Mouse (Mus musculus): Measurements from ENCODE around the gene Ccdc33.

The Ccdc33 gene

DNA sequence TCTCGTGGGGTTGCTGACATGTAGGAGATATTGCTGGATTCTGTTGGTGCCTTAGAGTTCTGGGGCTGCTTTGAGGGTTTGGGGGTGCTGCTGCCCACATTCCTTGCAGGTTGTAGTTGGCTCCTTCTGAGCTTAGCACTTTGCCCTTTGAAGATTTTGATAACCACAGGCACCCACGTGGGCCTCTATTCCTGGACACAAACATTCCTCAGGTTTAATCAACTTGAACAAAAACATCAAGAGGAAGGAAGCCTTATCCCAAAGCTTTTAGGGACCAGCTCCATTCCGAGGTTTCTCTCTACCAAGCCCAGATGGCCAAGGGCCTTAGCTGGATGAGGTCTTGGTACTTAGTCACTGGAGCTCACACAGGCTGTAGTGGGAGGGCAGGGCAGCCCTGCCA is 12.3 kb upstream of the Ccdc33 start:
- DNase-seq (ENCODE audit: extremely low read depth, low read depth) = no peak

DNA sequence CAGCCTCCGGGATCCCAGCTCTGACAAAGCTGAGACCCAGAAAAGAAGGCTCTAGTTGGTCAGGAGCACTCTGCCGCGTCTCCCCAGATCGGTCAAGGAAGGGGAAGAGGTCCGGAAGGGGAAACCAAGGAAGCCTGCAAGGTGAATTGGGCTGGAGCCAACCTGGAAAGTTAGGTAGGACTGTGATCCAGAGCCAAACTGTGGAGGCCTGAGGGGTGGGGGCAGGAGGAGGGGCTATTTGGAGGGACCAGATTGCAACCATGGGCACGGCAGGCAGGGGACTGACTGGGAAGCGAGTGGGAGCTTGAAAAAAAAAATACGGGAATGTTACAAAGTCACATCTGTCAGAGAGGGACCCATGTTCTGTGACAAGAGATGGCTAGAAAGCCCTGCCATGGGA is 10.9 kb upstream of the Ccdc33 start:
- no peak for DNase-seq (ENCODE audit: extremely low read depth, low read depth)

DNA sequence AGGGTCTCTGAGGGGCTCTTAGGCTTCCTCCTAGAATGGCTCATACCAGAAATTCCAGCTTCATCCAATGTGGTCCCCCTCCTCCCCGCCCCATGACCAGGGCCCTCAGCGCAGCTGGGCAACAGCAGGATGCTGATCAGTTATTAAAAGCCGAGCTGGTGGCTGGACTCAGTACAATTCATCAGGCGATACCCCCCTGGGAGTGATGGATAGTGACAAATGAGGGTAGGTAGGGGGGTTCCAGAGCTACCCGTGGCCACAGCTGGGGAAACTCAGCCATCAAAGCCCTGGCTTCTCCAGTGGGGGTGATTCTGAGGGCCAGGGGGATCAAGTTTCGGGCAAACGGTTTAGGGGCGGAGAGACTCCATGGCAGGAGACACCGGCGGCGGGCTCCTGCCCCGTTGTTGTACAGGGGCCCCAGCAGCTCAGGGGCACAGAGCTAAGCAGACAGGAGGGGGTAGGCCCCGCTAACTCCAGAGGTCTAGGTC is 10.3 kb upstream of the Ccdc33 start:
- no peak for DNase-seq (ENCODE audit: extremely low read depth, low read depth)

DNA sequence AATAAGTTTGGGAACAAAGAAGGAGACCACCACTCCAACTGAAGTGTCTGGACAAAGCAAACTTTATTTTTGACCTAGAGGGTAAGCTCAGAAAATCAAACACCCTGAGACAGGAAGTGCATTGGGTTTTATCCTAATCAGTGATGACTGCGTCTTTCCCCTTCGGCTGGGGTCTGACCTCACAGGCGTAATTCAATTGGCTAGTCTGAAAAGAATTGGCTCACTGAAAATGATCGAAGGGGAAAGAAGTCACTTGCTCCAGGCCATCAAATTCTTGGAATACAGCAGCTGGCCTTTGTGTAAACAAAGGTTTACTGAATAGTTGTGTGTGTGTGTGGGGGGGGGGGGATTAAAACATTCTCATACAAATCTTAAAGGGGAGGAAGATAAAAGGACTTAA is 7.2 kb upstream of the Ccdc33 start:
- DNase-seq (ENCODE audit: extremely low read depth, low read depth) = no peak

DNA sequence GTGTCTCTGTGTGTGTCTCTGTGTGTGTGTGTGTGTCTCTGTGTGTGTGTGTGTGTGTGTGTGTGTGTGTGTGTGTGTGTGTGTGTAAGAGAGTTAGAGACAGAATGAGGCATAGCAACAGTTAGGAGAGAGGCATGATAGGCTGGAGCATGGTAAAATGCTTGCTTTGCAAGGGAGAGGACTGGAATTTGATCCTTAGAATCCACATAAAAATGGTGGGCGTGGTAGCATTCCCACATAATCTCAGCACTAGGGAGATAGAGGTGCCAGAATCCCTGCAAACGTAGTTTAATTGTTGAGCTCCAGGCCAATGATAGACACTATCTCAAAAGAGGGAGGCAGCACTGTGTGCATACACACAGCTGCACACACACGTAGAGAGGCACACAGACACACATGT is 6.5 kb upstream of the Ccdc33 start:
- DNase-seq (ENCODE audit: extremely low read depth, low read depth) = no peak

- DNase-seq (ENCODE audit: extremely low read depth, low read depth) = no peak
Measured at GRCm38 (mm10) chr9:58116024-58116651, 2.5 kb downstream of the Ccdc33 start.

DNA sequence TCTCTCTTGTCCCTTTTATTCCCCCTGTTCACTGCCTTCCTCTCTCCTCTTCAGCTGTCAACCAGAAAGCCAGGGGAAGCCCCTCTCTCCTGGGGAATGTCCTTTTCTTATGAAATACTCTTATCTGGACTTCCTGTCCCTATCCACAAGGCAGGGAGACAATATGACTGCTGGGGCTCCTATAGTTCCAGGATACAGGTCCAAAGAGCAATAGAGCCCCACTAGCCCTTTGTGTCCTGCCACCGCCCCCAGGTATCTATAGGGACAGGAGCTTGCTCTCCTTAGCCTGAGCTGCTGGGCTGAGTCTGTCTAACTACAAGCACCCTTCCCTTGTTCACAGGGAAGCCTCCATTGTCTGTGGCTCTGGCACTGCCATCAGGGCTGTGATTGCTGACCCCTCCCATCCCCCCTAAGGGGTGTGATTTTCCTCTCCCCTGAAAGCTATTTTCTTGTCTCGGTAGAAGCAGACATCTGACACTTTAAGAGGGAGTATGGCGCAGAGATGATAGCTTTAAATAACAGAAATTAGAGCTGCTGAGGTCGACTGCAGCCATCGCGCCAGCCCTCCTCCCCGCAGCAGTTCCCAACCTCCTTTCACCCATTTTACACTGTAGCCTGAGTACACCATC is 3.2 kb downstream of the Ccdc33 start:
- no peak for DNase-seq (ENCODE audit: extremely low read depth, low read depth)

- no peak for DNase-seq (ENCODE audit: extremely low read depth, low read depth)
Measured at GRCm38 (mm10) chr9:58114019-58114418, 4.6 kb downstream of the Ccdc33 start.

DNA sequence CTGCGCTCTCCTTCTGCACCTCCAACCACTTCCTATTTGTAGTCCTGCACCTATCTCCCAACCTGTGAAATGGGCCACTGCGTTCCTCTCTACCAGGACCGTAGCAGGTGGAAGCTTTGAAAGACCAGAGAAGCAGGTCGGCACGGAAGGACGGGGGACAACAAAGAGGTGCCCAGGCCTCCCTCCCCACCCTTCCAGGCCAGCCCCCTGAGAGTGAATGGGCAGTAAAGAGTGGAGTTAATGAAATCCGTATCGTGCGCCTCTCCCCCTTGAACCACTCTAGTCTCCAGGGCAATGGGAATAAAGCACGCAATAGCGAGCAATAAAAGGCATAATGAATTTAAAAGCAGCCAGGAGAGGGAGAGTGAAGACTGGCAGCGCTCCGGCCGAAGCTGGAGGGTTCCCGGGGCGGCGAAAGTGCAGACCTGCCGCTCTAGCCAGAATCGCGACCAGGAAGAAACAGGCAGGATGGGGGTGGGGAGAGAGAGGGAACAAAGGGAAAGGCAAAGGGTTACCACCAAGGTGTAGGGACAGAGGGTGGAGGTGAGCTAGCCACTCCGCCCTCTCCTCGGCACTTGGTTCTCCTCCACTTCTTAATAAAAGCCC is 5.2 kb downstream of the Ccdc33 start:
- no peak for DNase-seq (ENCODE audit: extremely low read depth, low read depth)

- no peak for DNase-seq (ENCODE audit: extremely low read depth, low read depth)
Measured at GRCm38 (mm10) chr9:58112866-58113278, 5.8 kb downstream of the Ccdc33 start.

DNA sequence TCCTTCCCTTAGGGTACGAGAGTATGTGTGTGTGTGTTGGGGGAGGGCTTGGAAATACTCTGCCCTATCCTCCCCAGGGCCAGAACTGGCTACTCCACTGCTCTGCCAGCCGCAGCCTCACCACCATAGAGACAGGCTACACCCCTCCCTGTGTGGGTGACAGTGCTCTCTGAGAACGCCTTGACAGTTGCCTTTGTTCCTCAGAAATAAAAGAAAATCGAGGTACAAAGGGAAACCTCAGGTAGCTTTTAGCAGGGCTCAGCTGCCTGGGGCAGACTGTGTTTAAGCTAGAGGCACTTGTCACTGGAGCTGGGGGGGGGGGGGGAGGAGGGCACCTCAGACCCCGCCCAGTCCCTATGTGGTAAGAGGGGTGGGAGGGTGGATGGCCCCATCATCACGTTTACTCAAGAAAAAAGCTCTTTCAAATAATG is 6.3 kb downstream of the Ccdc33 start:
- no peak for DNase-seq (ENCODE audit: extremely low read depth, low read depth)

- no peak for DNase-seq (ENCODE audit: extremely low read depth, low read depth)
Measured at GRCm38 (mm10) chr9:58111431-58111830, 7.2 kb downstream of the Ccdc33 start.

DNA sequence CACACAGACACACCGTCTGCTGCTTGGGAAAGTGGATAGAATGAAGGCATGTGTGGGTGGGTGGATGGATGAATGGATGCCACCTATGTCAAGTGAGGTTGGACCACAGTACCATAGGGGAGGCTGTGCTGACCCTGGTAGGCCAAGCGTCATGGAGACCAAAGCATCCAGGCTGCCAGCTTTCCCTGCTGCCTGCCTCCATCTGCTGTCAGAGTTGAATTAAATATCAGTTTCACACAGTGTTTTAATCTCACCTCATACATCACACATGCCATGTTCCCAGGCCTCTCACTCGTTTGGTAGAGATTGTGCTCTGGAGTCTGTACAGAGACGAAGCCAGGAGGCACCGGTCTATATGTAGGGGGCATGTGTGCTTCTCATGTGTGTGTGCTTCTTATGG is 7.8 kb downstream of the Ccdc33 start:
- DNase-seq (ENCODE audit: extremely low read depth, low read depth) = no peak

- no peak for DNase-seq (ENCODE audit: extremely low read depth, low read depth)
Measured at GRCm38 (mm10) chr9:58107494-58107893, 11.1 kb downstream of the Ccdc33 start.

- no peak for DNase-seq (ENCODE audit: extremely low read depth, low read depth)
Measured at GRCm38 (mm10) chr9:58105595-58106169, 12.9 kb downstream of the Ccdc33 start.

- no peak for DNase-seq (ENCODE audit: extremely low read depth, low read depth)
Measured at GRCm38 (mm10) chr9:58103647-58104046, 15.0 kb downstream of the Ccdc33 start.

- DNase-seq (ENCODE audit: extremely low read depth, low read depth) = no peak
Measured at GRCm38 (mm10) chr9:58102013-58102412, 16.6 kb downstream of the Ccdc33 start.

- no peak for DNase-seq (ENCODE audit: extremely low read depth, low read depth)
Measured at GRCm38 (mm10) chr9:58099836-58100565, 18.6 kb downstream of the Ccdc33 start.

DNA sequence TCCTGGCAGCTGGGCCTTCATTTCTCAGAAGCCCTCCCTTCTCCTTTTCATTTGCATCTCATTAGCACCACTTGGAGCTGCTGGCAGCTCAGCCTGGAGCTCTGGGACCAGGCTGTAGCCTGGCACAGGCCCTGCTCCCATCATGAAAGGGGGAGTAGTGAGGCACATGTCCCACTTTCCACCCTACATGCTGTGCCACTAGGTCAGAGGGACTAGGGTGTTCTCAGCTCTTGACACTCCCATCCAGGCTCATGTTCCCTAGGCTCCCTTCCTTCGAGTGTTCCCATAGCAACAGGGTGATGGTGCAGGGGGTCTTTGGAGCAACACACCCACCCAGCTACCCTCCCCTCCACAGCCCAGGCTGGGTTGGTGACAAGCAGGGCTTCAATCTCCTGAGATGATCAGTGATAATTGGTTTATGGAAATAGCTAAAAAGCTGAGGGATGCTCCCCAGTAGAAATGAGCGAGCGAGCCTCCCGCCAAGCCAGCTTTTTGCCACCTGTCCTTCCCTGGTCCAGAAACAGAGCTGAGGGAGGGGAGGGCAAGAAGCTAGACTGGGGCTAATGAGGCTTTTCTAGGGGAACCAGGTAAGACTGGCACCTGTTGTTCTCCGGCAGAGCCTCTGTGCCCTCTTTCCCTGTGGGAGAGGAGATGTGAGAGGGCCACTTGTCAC is 21.9 kb downstream of the Ccdc33 start:
- no peak for DNase-seq (ENCODE audit: extremely low read depth, low read depth)

DNA sequence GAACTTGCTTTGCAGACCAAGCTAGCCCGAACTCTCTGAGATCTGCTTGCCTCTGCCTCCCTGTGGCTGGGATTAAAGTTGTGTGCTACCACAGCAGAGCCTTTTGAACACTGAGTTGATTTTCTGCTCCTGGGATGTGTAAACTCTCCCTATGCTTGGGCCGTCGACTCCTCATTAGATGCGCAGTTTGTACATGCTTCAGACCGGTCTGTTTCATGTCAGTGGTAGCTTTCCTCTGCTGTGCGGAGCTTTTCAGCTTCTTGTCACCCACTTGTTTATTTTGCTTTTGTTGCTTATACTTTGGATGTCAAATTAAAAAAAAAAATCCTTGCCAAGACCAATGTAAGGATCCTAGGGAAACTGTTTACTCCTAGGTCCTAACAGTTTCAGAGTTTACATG is 22.6 kb downstream of the Ccdc33 start:
- DNase-seq (ENCODE audit: extremely low read depth, low read depth) = no peak

- no peak for DNase-seq (ENCODE audit: extremely low read depth, low read depth)
Measured at GRCm38 (mm10) chr9:58093776-58094175, 24.8 kb downstream of the Ccdc33 start.

All from MEL-GATA-1-ER (cell line).